Mouse (Mus musculus) limb, embryonic 14.5 days (tissue): ENCODE data around the gene Xpo6. TPM values are rescaled to one million over a fixed set of nuclear protein-coding genes. Genes with fewer than 3 reads are reported as not detected.

ENCODE experiments used
- ATAC-seq: fragments of 200-750 bp; cut with Nextera tagmentation; 2 replicates; pipeline ENCODE4 v1.8.0; 2017; ENCODE audit warnings: low read depth, moderate number of reproducible peaks, moderate TSS enrichment; ENCODE audit not compliant: low FRiP score
- DNase-seq: peaks from one replicate; pipeline ENCODE4 v3.0.0-alpha.2; 2015; ENCODE audit warnings: low spot score
- H3K27ac ChIP-seq: fragments of 300-500 bp; sonication (generic); replicated peaks from 2 replicates; pipeline ENCODE4 v1.5.1; 2014; ENCODE audit warnings: low read depth, mild to moderate bottlenecking, low read length, moderate library complexity, mixed read lengths
- H3K27me3 ChIP-seq: fragments of 300-500 bp; sonication (generic); 2 replicates; pipeline ENCODE4 v1.6.1; 2014; ENCODE audit warnings: low read length, mixed read lengths; ENCODE audit not compliant: control insufficient read depth, insufficient read depth
- H3K36me3 ChIP-seq: fragments of 300-500 bp; sonication (generic); 2 replicates; pipeline ENCODE4 v1.6.1; 2014; ENCODE audit warnings: mild to moderate bottlenecking, low read length, moderate library complexity, mixed read lengths; ENCODE audit not compliant: control insufficient read depth, insufficient read depth
- H3K4me1 ChIP-seq: fragments of 300-500 bp; sonication (generic); 2 replicates; pipeline ENCODE4 v1.6.1; 2014; ENCODE audit warnings: antibody characterized with exemption, low read length, mixed read lengths; ENCODE audit not compliant: control insufficient read depth, insufficient read depth
- H3K4me2 ChIP-seq: fragments of 300-500 bp; sonication (generic); replicated peaks from 2 replicates; pipeline ENCODE4 v1.6.1; 2014; ENCODE audit warnings: low read depth, mild to moderate bottlenecking, low read length, moderate library complexity; ENCODE audit not compliant: severe bottlenecking
- H3K4me3 ChIP-seq: fragments of 300-500 bp; sonication (generic); replicated peaks from 2 replicates; pipeline ENCODE4 v1.5.1; 2014; ENCODE audit warnings: low read length
- H3K9ac ChIP-seq: fragments of 300-500 bp; sonication (generic); 2 replicates; pipeline ENCODE4 v1.6.1; 2014; ENCODE audit warnings: mild to moderate bottlenecking, low read depth, low read length, moderate library complexity; ENCODE audit not compliant: severe bottlenecking
- H3K9me3 ChIP-seq: fragments of 300-500 bp; sonication (generic); 2 replicates; pipeline ENCODE4 v1.6.1; 2016; ENCODE audit warnings: low read length; ENCODE audit not compliant: control insufficient read depth
- POLR2A ChIP-seq: fragments of 200-500 bp; IDR thresholded peaks from 2 replicates; pipeline ENCODE4 v1.8.0; 2012; ENCODE audit warnings: inconsistent platforms, mild to moderate bottlenecking, moderate library complexity, borderline replicate concordance; ENCODE audit not compliant: insufficient read depth, insufficient read length; ENCODE audit errors: extremely low read depth
- WGBS: fragments of 180-500 bp; shearing (Covaris S2); extraction: QIAGEN DNeasy Blood & Tissue Kit; methylation state at CpG from one replicate; pipeline ENCODE4 v1.1.7; 2014; 5-methylcytosine and 5-hydroxymethylcytosine counted together
- polyA plus RNA-seq, 2 experiments: library from polyadenylated mRNA; depleted of rRNA in 1 of 2; stranded (reverse) in 1 of 2; unstranded in 1 of 2; fragments of >200 nt; fragmentation: Nextera tagmentation in 1 of 2; extraction: Ambion mirVana in 1 of 2; gene quantifications; 2 replicates each; pipeline versions ENCODE4 v1.2.1 to v1.2.3; 2012 to 2014

Gene Xpo6
- polyA plus RNA-seq, 2 experiments: 63.2 to 202 TPM

DNA sequence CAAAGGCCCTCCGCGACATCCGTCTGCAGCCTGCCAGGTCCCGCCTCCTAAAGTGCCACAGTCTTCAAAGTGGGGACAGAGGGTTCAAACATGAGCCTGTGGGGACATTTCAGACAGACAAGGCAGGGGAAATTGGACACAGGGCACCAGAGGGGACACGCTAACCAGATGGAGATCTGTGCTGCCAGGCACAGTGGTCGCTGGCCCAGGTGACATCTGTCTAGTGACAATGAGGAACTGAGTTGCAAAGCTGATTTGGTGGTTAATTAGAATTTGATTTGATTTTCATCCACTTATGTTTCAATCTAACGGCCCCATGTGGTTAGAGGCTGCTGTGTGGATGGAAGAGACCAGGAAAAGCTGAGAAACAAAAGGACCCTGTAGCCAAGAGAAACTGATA is 146.7 kb downstream of the Xpo6 start:
- no peak overlapping the region for H3K9ac ChIP-seq
- ATAC-seq (no peak), DNase-seq (no peak)
- no peaks in the 10 kb centered on the region for H3K4me1 ChIP-seq
- H3K4me3 ChIP-seq: no peak overlapping the region
- TF ChIP-seq POLR2A: no peak
- H3K27ac ChIP-seq: no peak overlapping the region
- H3K9me3 ChIP-seq: no peaks in the 10 kb centered on the region
- no peaks in the 10 kb centered on the region for H3K36me3 ChIP-seq
- no peaks in the 10 kb centered on the region for H3K27me3 ChIP-seq
- WGBS: 77% methylated on average over 7 of the region's 7 CpGs
- no peak overlapping the region for H3K4me2 ChIP-seq

DNA sequence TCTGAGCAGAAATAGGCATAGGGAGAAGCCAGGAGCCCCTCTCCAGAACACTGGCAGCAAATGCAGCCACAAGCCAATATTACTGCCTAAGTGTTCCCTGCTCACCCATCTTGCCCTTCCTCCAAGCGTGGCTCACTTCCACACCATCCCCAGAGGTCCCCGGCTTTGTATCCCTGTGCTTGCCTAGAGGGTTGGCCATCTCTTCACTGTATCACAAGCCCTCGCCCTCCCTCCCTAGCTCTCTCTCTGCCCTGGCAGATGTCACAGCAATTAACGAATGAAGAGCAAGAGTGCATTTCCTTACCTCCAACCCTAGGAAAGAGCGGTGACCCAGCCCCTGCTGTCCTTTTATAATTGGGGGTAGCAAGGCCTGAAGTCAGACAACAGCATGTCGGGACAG is 148.4 kb downstream of the Xpo6 start:
- Histone ChIP-seq H3K4me1 (no peaks in the 10 kb centered on the region), H3K4me2 (no peak overlapping the region), H3K36me3 (no peaks in the 10 kb centered on the region), H3K27ac (no peak overlapping the region), H3K4me3 (no peak overlapping the region), H3K9me3 (no peaks in the 10 kb centered on the region), H3K27me3 (no peaks in the 10 kb centered on the region), H3K9ac (no peak overlapping the region)
- DNase-seq (no peak), ATAC-seq (no peak)
- 43% methylated on average over 5 of the region's 6 CpGs for WGBS
- no peak for TF ChIP-seq POLR2A

Other genes with a start within 250 kb of the Xpo6 start
- 4.3 and 5.6 TPM in 2 replicates for gene Gsg1l, start 118.1 kb downstream of the Xpo6 start, polyA plus RNA-seq (2012; rRNA removed)
- gene Gsg1l, start 118.1 kb downstream of the Xpo6 start, polyA plus RNA-seq (2014; fragmentation: Nextera tagmentation; extraction: Ambion mirVana): 2.4 and 2.6 TPM in 2 replicates
- gene Sbk1, start 72.1 kb upstream of the Xpo6 start, polyA plus RNA-seq (2012; rRNA removed): 47.9 and 68.3 TPM in 2 replicates
- 50.9 and 59.6 TPM in 2 replicates for gene Sbk1, start 72.1 kb upstream of the Xpo6 start, polyA plus RNA-seq (2014; fragmentation: Nextera tagmentation; extraction: Ambion mirVana)
- 3.7 and 4.1 TPM in 2 replicates for gene Lat, start 169.1 kb upstream of the Xpo6 start, polyA plus RNA-seq (2012; rRNA removed)
- 2.7 and 4.1 TPM in 2 replicates for gene Lat, start 169.1 kb upstream of the Xpo6 start, polyA plus RNA-seq (2014; fragmentation: Nextera tagmentation; extraction: Ambion mirVana)
- 158 and 195 TPM in 2 replicates for gene Spns1, start 176.9 kb upstream of the Xpo6 start, polyA plus RNA-seq (2012; rRNA removed)
- gene Spns1, start 176.9 kb upstream of the Xpo6 start, polyA plus RNA-seq (2014; fragmentation: Nextera tagmentation; extraction: Ambion mirVana): 47.0 and 51.7 TPM in 2 replicates
- 10.2 and 11.9 TPM in 2 replicates for gene Nfatc2ip, start 196.2 kb upstream of the Xpo6 start, polyA plus RNA-seq (2012; rRNA removed)
- gene Nfatc2ip, start 196.2 kb upstream of the Xpo6 start, polyA plus RNA-seq (2014; fragmentation: Nextera tagmentation; extraction: Ambion mirVana): 3.1 and 3.5 TPM in 2 replicates
- gene Cd19, start 214.4 kb upstream of the Xpo6 start, polyA plus RNA-seq (2012; rRNA removed): 0.09 and 0.18 TPM in 2 replicates
- 0.19 TPM in 1 of 2 replicates, not detected in the other for gene Cd19, start 214.4 kb upstream of the Xpo6 start, polyA plus RNA-seq (2014; fragmentation: Nextera tagmentation; extraction: Ambion mirVana)
- gene Rabep2, start 228.3 kb upstream of the Xpo6 start, polyA plus RNA-seq (2012; rRNA removed): 35.1 and 35.2 TPM in 2 replicates
- gene Rabep2, start 228.3 kb upstream of the Xpo6 start, polyA plus RNA-seq (2014; fragmentation: Nextera tagmentation; extraction: Ambion mirVana): 30.7 and 31.2 TPM in 2 replicates